Mouse (Mus musculus) liver, embryonic 13.5 days (tissue): ENCODE results near the gene Umps. TPM values are rescaled to one million over a fixed set of nuclear protein-coding genes. Genes with fewer than 3 reads are reported as not detected.

ENCODE experiments used
- ATAC-seq: fragments of 200-750 bp; cut with Nextera tagmentation; 2 replicates; pipeline ENCODE4 v1.8.0; 2017; ENCODE audit warnings: low read depth, mild to moderate bottlenecking, moderate number of reproducible peaks, moderate library complexity
- DNase-seq: peaks from one replicate; pipeline ENCODE4 v3.0.0; 2022
- H3K27ac ChIP-seq: fragments of 300-500 bp; sonication (generic); 2 replicates; pipeline ENCODE4 v1.5.1; 2015; ENCODE audit warnings: moderate library complexity, mild to moderate bottlenecking, inconsistent platforms
- H3K27me3 ChIP-seq: fragments of 300-500 bp; sonication (generic); 2 replicates; pipeline ENCODE4 v1.6.1; 2015; ENCODE audit warnings: mild to moderate bottlenecking, inconsistent platforms
- H3K36me3 ChIP-seq: fragments of 300-500 bp; sonication (generic); 2 replicates; pipeline ENCODE4 v1.6.1; 2015; ENCODE audit warnings: mild to moderate bottlenecking, inconsistent platforms
- H3K4me1 ChIP-seq: fragments of 300-500 bp; sonication (generic); replicated peaks from 2 replicates; pipeline ENCODE4 v1.6.1; 2015; ENCODE audit warnings: inconsistent platforms
- H3K4me2 ChIP-seq: fragments of 300-500 bp; sonication (generic); 2 replicates; pipeline ENCODE4 v1.6.1; 2015; ENCODE audit warnings: inconsistent platforms, mild to moderate bottlenecking, moderate library complexity
- H3K4me3 ChIP-seq: fragments of 300-500 bp; sonication (generic); replicated peaks from 2 replicates; pipeline ENCODE4 v1.5.1; 2015; ENCODE audit warnings: mild to moderate bottlenecking, inconsistent platforms
- H3K9ac ChIP-seq: fragments of 300-500 bp; sonication (generic); 2 replicates; pipeline ENCODE4 v1.6.1; 2015; ENCODE audit warnings: mild to moderate bottlenecking, inconsistent platforms
- H3K9me3 ChIP-seq: fragments of 300-500 bp; sonication (generic); replicated peaks from 2 replicates; pipeline ENCODE4 v1.6.1; 2016; ENCODE audit warnings: inconsistent platforms
- WGBS: fragments of 180-500 bp; shearing (Covaris S2); methylation state at CpG from one replicate; pipeline ENCODE4 v1.1.7; 2015; ENCODE audit not compliant: insufficient replicate concordance; 5-methylcytosine and 5-hydroxymethylcytosine counted together
- polyA plus RNA-seq: library from polyadenylated mRNA; unstranded; fragments of >200 nt; fragmentation: Nextera tagmentation; extraction: Ambion mirVana; gene quantifications from 2 replicates; pipeline ENCODE4 v1.2.1, GENCODE M21; 2015

Umps gene
- polyA plus RNA-seq, 1 experiment from 2014 or later, result 51.1 TPM

DNA sequence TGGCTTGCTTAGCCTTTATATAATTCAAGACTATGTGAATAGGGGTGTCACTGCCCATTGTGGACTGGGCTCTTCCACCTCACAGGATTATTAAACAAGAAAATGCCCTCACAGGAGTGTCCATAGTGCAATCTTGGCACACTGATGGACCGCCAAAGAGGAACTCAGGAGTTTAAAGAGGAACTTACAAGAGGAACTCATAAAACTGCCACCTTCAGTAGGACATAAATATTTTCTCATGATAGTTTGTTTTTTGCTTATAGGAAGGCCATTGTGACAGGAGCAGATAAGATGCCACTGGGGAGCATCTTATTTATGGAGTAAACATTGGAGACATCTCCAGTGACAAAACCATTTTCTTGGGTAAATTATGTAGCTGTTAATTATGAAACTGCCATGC is 12.0 kb downstream of the Umps start:
- 59% methylated on average over 1 of the region's 1 CpGs for WGBS
- H3K36me3 ChIP-seq, result peaks cover 74% of the 10 kb centered on the region
- no peaks in the 10 kb centered on the region for H3K27me3 ChIP-seq

GRCm38 (mm10) chr16:33953008-33953407 is 13.8 kb downstream of the Umps start:
- DNase-seq (no peak), ATAC-seq (no peak)
- H3K4me2 ChIP-seq, result no peak overlapping the region
- no peak overlapping the region for H3K27ac ChIP-seq
- H3K27me3 ChIP-seq, result no peaks in the 10 kb centered on the region
- WGBS, result 76% methylated on average over 4 of the region's 4 CpGs
- peaks cover 60% of the 10 kb centered on the region for H3K36me3 ChIP-seq
- no peaks in the 10 kb centered on the region for H3K9me3 ChIP-seq
- H3K4me1 ChIP-seq, result peaks cover 18% of the 10 kb centered on the region
- no peak overlapping the region for H3K4me3 ChIP-seq
- H3K9ac ChIP-seq, result no peak overlapping the region

More for the DNA sequence above, 12.0 kb downstream of the Umps start:
- Histone ChIP-seq H3K9ac (no peak overlapping the region), H3K4me3 (no peak overlapping the region), H3K4me1 (peaks cover 3% of the 10 kb centered on the region; the same call in 1 of the 2 replicates), H3K4me2 (no peak overlapping the region), H3K9me3 (no peaks in the 10 kb centered on the region), H3K27ac (no peak overlapping the region)
- no peak for ATAC-seq
- no peak for DNase-seq

GRCm38 (mm10) chr16:33950830-33951229 is 16.0 kb downstream of the Umps start:
- H3K4me2 ChIP-seq, result no peak overlapping the region
- ATAC-seq (peak; percentile 58), DNase-seq (peak; percentile 50)
- H3K9me3 ChIP-seq, result no peaks in the 10 kb centered on the region
- H3K9ac ChIP-seq, result no peak overlapping the region
- H3K27me3 ChIP-seq, result no peaks in the 10 kb centered on the region
- H3K4me1 ChIP-seq, result peaks cover 30% of the 10 kb centered on the region
- H3K36me3 ChIP-seq, result peaks cover 38% of the 10 kb centered on the region
- H3K4me3 ChIP-seq, result no peak overlapping the region
- H3K27ac ChIP-seq, result no peak overlapping the region
- WGBS, result 21% methylated on average over 4 of the region's 4 CpGs

DNA sequence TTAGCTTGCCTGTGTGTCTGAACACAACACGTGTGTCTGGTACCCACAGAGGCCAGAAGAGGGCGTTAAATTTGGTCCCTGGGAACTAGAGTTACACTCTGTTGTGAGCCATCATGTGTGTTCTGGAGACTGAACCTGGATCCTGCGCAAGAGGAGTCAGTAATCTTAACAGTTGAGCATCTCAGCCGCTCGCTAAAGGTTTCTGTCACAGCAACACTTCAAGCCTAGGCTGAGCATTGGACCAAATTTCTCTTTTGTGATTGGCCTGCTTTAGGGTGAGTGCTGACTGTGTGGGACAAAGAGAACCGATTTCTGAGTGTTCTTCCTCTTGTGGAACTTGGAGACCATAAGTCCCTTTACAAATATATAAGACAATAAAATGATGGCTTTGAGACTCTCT is 16.5 kb downstream of the Umps start:
- H3K4me3 ChIP-seq, result no peak overlapping the region
- H3K9me3 ChIP-seq, result no peaks in the 10 kb centered on the region
- no peaks in the 10 kb centered on the region for H3K27me3 ChIP-seq
- ATAC-seq, result no peak
- no peak for DNase-seq
- no peak overlapping the region for H3K9ac ChIP-seq
- H3K27ac ChIP-seq, result no peak overlapping the region
- no peak overlapping the region for H3K4me2 ChIP-seq
- WGBS, result 60% methylated on average over 6 of the region's 6 CpGs
- peaks cover 33% of the 10 kb centered on the region for H3K36me3 ChIP-seq
- H3K4me1 ChIP-seq, result peaks cover 34% of the 10 kb centered on the region

- DNase-seq (no peak), ATAC-seq (peak; percentile 23)
- no peak overlapping the region for H3K4me3 ChIP-seq
- no peak overlapping the region for H3K4me2 ChIP-seq
- peak overlapping the region; percentile 62 for H3K27ac ChIP-seq
- no peaks in the 10 kb centered on the region for H3K9me3 ChIP-seq
- H3K9ac ChIP-seq, result no peak overlapping the region
- peaks cover 41% of the 10 kb centered on the region for H3K4me1 ChIP-seq
- H3K27me3 ChIP-seq, result no peaks in the 10 kb centered on the region
- WGBS, result 62% methylated on average over 17 of the region's 17 CpGs
- peaks cover 9% of the 10 kb centered on the region for H3K36me3 ChIP-seq
These were observed 18.9 kb downstream of the Umps start for GRCm38 (mm10) chr16:33947664-33948571.

- WGBS, result 62% methylated on average over 7 of the region's 7 CpGs
- DNase-seq, result no peak
- peaks cover 3% of the 10 kb centered on the region; the same call in 1 of the 2 replicates for H3K36me3 ChIP-seq
- no peaks in the 10 kb centered on the region for H3K9me3 ChIP-seq
- H3K4me1 ChIP-seq, result peaks cover 55% of the 10 kb centered on the region
- no peaks in the 10 kb centered on the region for H3K27me3 ChIP-seq
- no peak overlapping the region for H3K4me3 ChIP-seq
- no peak overlapping the region for H3K4me2 ChIP-seq
- no peak for ATAC-seq
- H3K27ac ChIP-seq, result no peak overlapping the region
- no peak overlapping the region for H3K9ac ChIP-seq
These were observed 20.8 kb downstream of the Umps start for GRCm38 (mm10) chr16:33946021-33946420.

DNA sequence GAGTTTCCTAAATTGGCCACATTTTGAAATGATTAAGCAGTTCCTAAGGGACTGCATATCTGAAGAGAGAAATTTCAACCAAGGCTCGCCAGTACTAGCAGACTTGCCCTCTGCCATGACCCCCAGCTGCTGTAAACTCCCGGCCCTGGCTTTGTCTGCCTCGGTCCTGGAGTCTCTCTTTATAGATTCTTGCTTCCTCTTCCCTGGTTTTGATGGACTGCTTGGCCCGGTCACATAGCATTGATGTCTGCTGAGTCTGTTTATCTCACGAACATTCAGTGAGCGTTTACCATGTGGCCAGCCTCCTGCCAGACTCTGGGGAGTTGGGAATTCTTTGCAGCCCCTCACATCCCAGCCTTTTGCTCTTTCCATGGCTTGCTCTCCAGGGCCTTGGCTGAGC is 22.1 kb downstream of the Umps start:
- H3K4me3 ChIP-seq, result no peak overlapping the region
- no peak overlapping the region for H3K27ac ChIP-seq
- H3K27me3 ChIP-seq, result no peaks in the 10 kb centered on the region
- H3K4me2 ChIP-seq, result no peak overlapping the region
- no peak overlapping the region for H3K9ac ChIP-seq
- 34% methylated on average over 6 of the region's 6 CpGs for WGBS
- H3K36me3 ChIP-seq, result peaks cover 3% of the 10 kb centered on the region; the same call in 1 of the 2 replicates
- peaks cover 52% of the 10 kb centered on the region for H3K4me1 ChIP-seq
- ATAC-seq (no peak), DNase-seq (no peak)
- H3K9me3 ChIP-seq, result no peaks in the 10 kb centered on the region

DNA sequence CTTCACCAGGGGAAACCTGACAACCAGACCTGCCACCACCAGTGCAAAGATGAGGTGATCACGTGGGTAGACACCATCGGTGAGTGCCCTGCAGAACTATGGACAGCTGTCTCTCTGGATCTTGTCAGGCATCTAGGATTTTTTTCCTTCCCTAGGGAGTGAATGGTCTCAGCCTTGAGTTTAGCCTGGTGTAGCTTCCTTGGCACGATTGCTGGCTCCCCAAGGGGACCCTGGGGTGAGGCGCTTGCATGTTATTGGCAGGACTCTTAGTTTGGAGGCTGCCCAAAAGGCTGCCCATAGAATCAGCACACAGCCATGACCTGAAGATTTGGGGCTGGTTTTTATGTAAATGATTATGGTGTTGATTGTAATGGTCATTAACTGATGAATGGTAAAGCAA is 22.7 kb downstream of the Umps start:
- DNase-seq (no peak), ATAC-seq (no peak)
- Histone ChIP-seq H3K27me3 (no peaks in the 10 kb centered on the region), H3K9ac (no peak overlapping the region), H3K4me2 (no peak overlapping the region), H3K4me1 (peaks cover 48% of the 10 kb centered on the region), H3K27ac (no peak overlapping the region), H3K4me3 (no peak overlapping the region), H3K9me3 (no peaks in the 10 kb centered on the region), H3K36me3 (peaks cover 3% of the 10 kb centered on the region; the same call in 1 of the 2 replicates)
- 65% methylated on average over 4 of the region's 4 CpGs for WGBS

GRCm38 (mm10) chr16:33943388-33943787 is 23.4 kb downstream of the Umps start:
- no peak overlapping the region for H3K4me2 ChIP-seq
- no peaks in the 10 kb centered on the region for H3K36me3 ChIP-seq
- H3K9me3 ChIP-seq, result no peaks in the 10 kb centered on the region
- no peaks in the 10 kb centered on the region for H3K27me3 ChIP-seq
- no peak overlapping the region for H3K9ac ChIP-seq
- ATAC-seq (no peak), DNase-seq (no peak)
- 81% methylated on average over 6 of the region's 6 CpGs for WGBS
- H3K4me1 ChIP-seq, result peaks cover 43% of the 10 kb centered on the region
- H3K4me3 ChIP-seq, result no peak overlapping the region
- H3K27ac ChIP-seq, result no peak overlapping the region

DNA sequence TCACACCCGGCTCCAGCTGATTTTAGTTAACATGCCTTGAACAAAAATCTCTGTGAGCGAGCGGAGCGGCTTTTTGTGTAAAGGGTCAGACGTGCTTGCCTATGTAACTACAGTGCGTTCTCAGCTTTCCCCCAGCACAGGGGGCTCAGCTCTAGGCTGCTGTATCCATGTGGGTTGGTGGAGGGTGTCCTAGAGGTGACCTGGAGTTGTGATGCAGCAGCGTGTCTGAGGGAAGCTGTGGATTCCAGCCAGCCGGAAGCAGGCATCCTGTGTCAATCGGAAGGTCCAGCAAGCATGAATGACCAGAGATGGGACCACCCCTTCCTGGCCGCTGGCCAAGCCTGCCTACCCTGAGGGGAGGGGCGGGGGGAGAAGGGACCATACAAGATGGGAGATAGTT is 24.5 kb downstream of the Umps start:
- ATAC-seq (no peak), DNase-seq (no peak)
- H3K4me2 ChIP-seq, result no peak overlapping the region
- no peaks in the 10 kb centered on the region for H3K27me3 ChIP-seq
- H3K36me3 ChIP-seq, result no peaks in the 10 kb centered on the region
- no peak overlapping the region for H3K9ac ChIP-seq
- H3K4me1 ChIP-seq, result peaks cover 42% of the 10 kb centered on the region
- WGBS, result 64% methylated on average over 11 of the region's 11 CpGs
- H3K9me3 ChIP-seq, result no peaks in the 10 kb centered on the region
- no peak overlapping the region for H3K4me3 ChIP-seq
- H3K27ac ChIP-seq, result no peak overlapping the region

DNA sequence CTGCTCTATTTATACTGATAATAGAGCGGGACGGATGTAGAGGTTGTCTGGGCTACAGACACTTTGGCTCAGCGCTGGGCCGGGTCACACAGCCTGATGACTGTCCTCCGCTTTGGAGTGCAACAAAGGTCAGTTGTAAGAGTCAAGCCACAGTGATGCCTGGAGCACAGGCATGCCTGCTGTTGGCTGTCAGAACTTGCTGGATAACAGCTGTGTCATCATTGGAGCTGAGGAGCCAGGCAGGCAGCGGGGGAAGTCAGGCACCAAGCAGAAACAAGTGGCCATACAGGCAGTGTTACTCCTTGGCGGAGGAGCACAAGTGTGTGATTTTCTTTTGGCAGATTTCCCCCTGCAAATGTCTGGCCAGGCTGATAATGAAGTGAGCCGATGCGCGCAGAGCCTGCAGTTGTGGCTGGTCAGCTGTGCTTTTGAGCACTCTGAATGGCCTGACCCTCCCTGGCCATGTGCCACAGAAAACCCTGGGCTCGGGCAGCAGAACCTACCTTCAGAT is 25.5 kb downstream of the Umps start:
- Histone ChIP-seq H3K4me1 (peaks cover 34% of the 10 kb centered on the region), H3K9ac (no peak overlapping the region), H3K4me3 (no peak overlapping the region), H3K36me3 (no peaks in the 10 kb centered on the region), H3K4me2 (no peak overlapping the region), H3K27ac (no peak overlapping the region; the same call in 1 of the 2 replicates), H3K9me3 (no peaks in the 10 kb centered on the region), H3K27me3 (no peaks in the 10 kb centered on the region)
- peak; percentile 27; the same call in 1 of the 2 replicates for ATAC-seq
- no peak for DNase-seq
- 37% methylated on average over 11 of the region's 11 CpGs for WGBS
